Mouse (Mus musculus) heart, embryonic 11.5 days (tissue): Measurements from ENCODE around the gene Mov10. TPM values are rescaled to one million over a fixed set of nuclear protein-coding genes. Genes with fewer than 3 reads are reported as not detected.

Source experiments
- ATAC-seq: fragments of 200-750 bp; cut with Nextera tagmentation; replicated peaks from 2 replicates; pipeline ENCODE4 v1.8.0; 2017; ENCODE audit warnings: moderate library complexity; ENCODE audit not compliant: insufficient number of reproducible peaks, low FRiP score, low TSS enrichment
- H3K27ac ChIP-seq: fragments of 300-500 bp; sonication (generic); 2 replicates; pipeline ENCODE4 v1.5.1; 2014; ENCODE audit warnings: mild to moderate bottlenecking, low read depth, low read length
- H3K27me3 ChIP-seq: fragments of 300-500 bp; sonication (generic); 2 replicates; pipeline ENCODE4 v1.6.1; 2014; ENCODE audit warnings: mild to moderate bottlenecking, low read length, mixed read lengths; ENCODE audit not compliant: control insufficient read depth, insufficient read depth
- H3K36me3 ChIP-seq: fragments of 300-500 bp; sonication (generic); 2 replicates; pipeline ENCODE4 v1.6.1; 2014; ENCODE audit warnings: mild to moderate bottlenecking, low read length, moderate library complexity, mixed read lengths; ENCODE audit not compliant: control insufficient read depth, insufficient read depth
- H3K4me1 ChIP-seq: fragments of 300-500 bp; sonication (generic); 2 replicates; pipeline ENCODE4 v1.6.1; 2014; ENCODE audit warnings: low read length; ENCODE audit not compliant: control insufficient read depth, insufficient read depth
- H3K4me2 ChIP-seq: fragments of 300-500 bp; sonication (generic); 2 replicates; pipeline ENCODE4 v1.6.1; 2014; ENCODE audit warnings: mild to moderate bottlenecking, moderate library complexity
- H3K4me3 ChIP-seq: fragments of 300-500 bp; sonication (generic); 2 replicates; pipeline ENCODE4 v1.5.1; 2014; ENCODE audit warnings: low read depth, low read length
- H3K9ac ChIP-seq: fragments of 300-500 bp; sonication (generic); 2 replicates; pipeline ENCODE4 v1.6.1; 2014; ENCODE audit warnings: mild to moderate bottlenecking, low read depth, low read length, moderate library complexity
- H3K9me3 ChIP-seq: fragments of 300-500 bp; sonication (generic); replicated peaks from 2 replicates; pipeline ENCODE4 v1.6.1; 2016; ENCODE audit warnings: low read length; ENCODE audit not compliant: control insufficient read depth
- WGBS: fragments of 180-500 bp; shearing (Covaris S2); extraction: QIAGEN DNeasy Blood & Tissue Kit; methylation state at CpG from one replicate; pipeline ENCODE4 v1.1.7; 2014; ENCODE audit not compliant: insufficient replicate concordance; 5-methylcytosine and 5-hydroxymethylcytosine counted together
- polyA plus RNA-seq: library from polyadenylated mRNA; unstranded; fragments of >200 nt; fragmentation: Nextera tagmentation; extraction: Ambion mirVana; gene quantifications from 2 replicates; pipeline ENCODE4 v1.2.1, GENCODE M21; 2014

The Mov10 gene
- polyA plus RNA-seq, 1 experiment from 2014 or later: 41.2 TPM

GRCm38 (mm10) chr3:104790401-104790937 is 27.9 kb downstream of the Mov10 start:
- Histone ChIP-seq H3K4me3 (peak overlapping the region; percentile 71), H3K9me3 (no peaks in the 10 kb centered on the region), H3K36me3 (peaks cover 13% of the 10 kb centered on the region), H3K27ac (peak overlapping the region; percentile 90), H3K4me2 (peak overlapping the region; percentile 90), H3K9ac (peak overlapping the region; percentile 76), H3K27me3 (no peaks in the 10 kb centered on the region; the same call in 1 of the 2 replicates), H3K4me1 (peaks cover 50% of the 10 kb centered on the region)
- WGBS: 8% methylated on average over 6 of the region's 6 CpGs
- ATAC-seq: 0 out of 2 replicates have a peak, but pooled peaks have one; percentile 7

DNA sequence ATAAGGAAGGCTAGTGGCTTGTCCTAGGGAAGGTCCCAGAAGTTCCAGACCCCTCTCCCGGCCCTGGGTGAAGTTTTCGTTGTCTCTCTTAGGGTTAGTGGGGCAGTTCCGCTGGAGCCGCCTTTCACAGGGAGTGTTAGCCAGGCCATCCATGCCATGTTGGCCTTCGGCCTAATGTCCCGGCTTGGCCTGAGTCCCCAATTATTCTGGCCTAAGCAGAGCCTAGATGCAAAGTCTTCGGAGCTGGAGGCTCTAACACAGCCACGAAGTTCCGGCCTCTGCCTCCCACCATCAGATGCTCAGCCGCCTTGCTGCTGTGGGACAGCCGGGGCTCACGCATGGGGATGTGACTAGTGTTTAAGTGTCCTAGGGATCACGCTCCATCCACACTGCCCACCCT is 28.5 kb downstream of the Mov10 start:
- Histone ChIP-seq H3K36me3 (peaks cover 13% of the 10 kb centered on the region), H3K4me2 (peak overlapping the region; percentile 90), H3K9me3 (no peaks in the 10 kb centered on the region), H3K27ac (peak overlapping the region; percentile 90), H3K4me3 (peak overlapping the region; percentile 71), H3K9ac (peak overlapping the region; percentile 76), H3K27me3 (no peaks in the 10 kb centered on the region; the same call in 1 of the 2 replicates), H3K4me1 (peaks cover 44% of the 10 kb centered on the region)
- WGBS: 18% methylated on average over 13 of the region's 13 CpGs
- no peak for ATAC-seq

- Histone ChIP-seq H3K4me1 (peaks cover 41% of the 10 kb centered on the region), H3K36me3 (peaks cover 13% of the 10 kb centered on the region), H3K9ac (peak overlapping the region; percentile 76), H3K9me3 (no peaks in the 10 kb centered on the region), H3K27ac (peak overlapping the region; percentile 90), H3K4me3 (peak overlapping the region; percentile 71), H3K4me2 (peak overlapping the region; percentile 90), H3K27me3 (no peaks in the 10 kb centered on the region; the same call in 1 of the 2 replicates)
- 0% methylated on average over 10 of the region's 10 CpGs for WGBS
- no peak for ATAC-seq
Measured at GRCm38 (mm10) chr3:104789312-104789605, 29.1 kb downstream of the Mov10 start.

DNA sequence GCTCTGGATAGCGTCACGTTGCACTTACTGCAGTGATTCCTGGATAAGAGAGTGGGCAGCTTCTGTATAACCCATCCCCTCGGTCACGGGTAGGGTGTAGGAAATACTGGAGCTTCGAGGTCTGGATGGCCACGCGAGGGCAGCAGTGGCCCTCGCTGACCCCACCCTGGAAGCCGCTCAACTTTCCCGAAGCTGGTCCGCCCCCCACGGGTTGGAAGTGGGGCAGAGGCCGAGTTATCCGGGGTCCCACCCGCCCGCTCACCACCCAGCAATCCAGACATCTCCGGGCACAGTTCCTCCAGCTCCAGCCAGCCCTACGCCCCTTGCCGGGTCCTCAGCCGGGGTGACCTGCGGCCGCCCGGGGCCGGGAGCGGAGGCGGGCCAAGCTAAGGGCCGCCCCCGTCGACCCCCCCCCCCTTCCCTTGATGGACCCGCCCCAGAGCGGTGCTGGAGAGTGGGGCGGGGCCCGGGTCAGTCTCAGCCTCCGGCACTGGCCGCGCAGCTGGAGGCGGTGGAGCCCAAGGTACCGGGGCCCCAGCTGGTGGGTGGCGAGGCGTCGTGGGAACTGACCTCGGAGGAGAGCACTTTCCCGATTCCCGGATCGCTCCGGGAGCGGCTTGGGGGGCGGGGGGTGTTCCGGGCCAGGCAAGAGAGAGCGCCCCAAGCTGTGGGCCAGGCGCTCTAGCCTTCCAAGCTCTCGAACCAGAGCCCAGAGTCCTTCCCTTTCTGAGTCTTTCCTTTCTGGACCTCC is 29.6 kb downstream of the Mov10 start:
- under 1% methylated on average over 49 of the region's 52 CpGs for WGBS

DNA sequence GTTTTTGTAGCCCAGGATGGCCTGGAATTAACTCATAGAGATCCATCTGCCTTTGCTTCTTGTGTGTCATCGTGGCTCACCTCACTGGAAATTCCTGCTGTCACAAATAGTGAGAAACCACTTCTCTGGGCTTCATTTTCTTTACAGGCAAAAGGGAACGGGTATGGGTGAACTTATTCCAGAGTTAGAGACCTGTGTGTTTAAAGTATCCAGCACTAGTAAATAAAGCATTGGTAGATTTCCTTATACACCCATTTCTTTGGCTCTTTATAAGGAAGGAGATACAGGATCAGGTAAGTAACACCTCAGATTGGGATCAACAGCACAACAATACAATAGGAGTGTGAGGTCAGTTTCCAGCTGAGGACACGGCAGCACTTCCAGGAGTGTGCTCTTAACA is 30.3 kb downstream of the Mov10 start, which contains the start of gene Rhoc:
Rhoc (plus strand) TSS at position 301 of the 400 bp plus-strand sequence.
- H3K27me3 ChIP-seq: peaks cover 3% of the 10 kb centered on the region
- H3K9ac ChIP-seq: peak within 1 kb of the TSS; percentile 76
- H3K4me2 ChIP-seq: peak within 1 kb of the TSS; percentile 90
- peak within 1 kb of the TSS; percentile 90 for H3K27ac ChIP-seq
- peaks cover 12% of the 10 kb centered on the region for H3K36me3 ChIP-seq
- WGBS: 19% methylated on average over 3 of the region's 3 CpGs
- no peaks in the 10 kb centered on the region for H3K9me3 ChIP-seq
- H3K4me3 ChIP-seq: peak within 1 kb of the TSS; percentile 71
- peaks cover 29% of the 10 kb centered on the region for H3K4me1 ChIP-seq
- ATAC-seq: peak; percentile 0; the same call in 1 of the 2 replicates

More for the DNA sequence above, 29.6 kb downstream of the Mov10 start:
- peak; percentile 90 for ATAC-seq
- Histone ChIP-seq H3K4me3 (peak overlapping the region; percentile 71), H3K27ac (peak overlapping the region; percentile 90), H3K9ac (peak overlapping the region; percentile 76), H3K36me3 (peaks cover 13% of the 10 kb centered on the region), H3K27me3 (no peaks in the 10 kb centered on the region; the same call in none of the 2 replicates), H3K9me3 (no peaks in the 10 kb centered on the region), H3K4me1 (peaks cover 36% of the 10 kb centered on the region), H3K4me2 (peak overlapping the region; percentile 90)

DNA sequence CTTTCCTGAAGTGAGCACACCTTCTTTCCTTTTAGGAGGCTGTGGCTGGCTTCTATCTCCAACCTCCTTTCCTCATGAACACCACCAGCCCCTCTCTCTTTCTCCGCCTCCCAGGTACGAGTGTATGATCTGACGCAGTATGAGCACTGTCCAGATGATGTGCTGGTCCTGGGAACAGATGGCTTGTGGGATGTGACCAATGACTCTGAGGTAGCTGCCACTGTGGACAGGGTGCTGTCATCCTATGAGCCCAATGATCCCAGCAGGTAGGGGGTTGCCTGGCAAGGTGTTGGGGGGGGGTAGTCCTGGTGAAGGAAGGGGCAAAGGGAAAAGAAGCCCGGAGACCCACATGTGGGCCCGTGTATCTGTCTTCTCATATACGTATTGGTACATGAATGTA is 33.1 kb downstream of the Mov10 start:
- Histone ChIP-seq H3K9me3 (no peaks in the 10 kb centered on the region), H3K27me3 (peaks cover 11% of the 10 kb centered on the region), H3K27ac (no peak overlapping the region), H3K9ac (no peak overlapping the region), H3K36me3 (no peaks in the 10 kb centered on the region), H3K4me2 (no peak overlapping the region), H3K4me1 (peaks cover 24% of the 10 kb centered on the region), H3K4me3 (no peak overlapping the region)
- no peak for ATAC-seq
- 85% methylated on average over 6 of the region's 6 CpGs for WGBS

GRCm38 (mm10) chr3:104783971-104784500 is 34.3 kb downstream of the Mov10 start:
- no peaks in the 10 kb centered on the region for H3K9me3 ChIP-seq
- no peak overlapping the region for H3K4me3 ChIP-seq
- H3K4me2 ChIP-seq: 0 out of 2 replicates have a peak overlapping the region, but pooled peaks have one; percentile 5
- 0 out of 2 replicates have a peak overlapping the region, but pooled peaks have one; percentile 11 for H3K9ac ChIP-seq
- H3K27ac ChIP-seq: no peak overlapping the region
- H3K4me1 ChIP-seq: peaks cover 20% of the 10 kb centered on the region
- peaks cover 18% of the 10 kb centered on the region for H3K27me3 ChIP-seq
- no peak for ATAC-seq
- H3K36me3 ChIP-seq: no peaks in the 10 kb centered on the region
- WGBS: 29% methylated on average over 14 of the region's 14 CpGs

DNA sequence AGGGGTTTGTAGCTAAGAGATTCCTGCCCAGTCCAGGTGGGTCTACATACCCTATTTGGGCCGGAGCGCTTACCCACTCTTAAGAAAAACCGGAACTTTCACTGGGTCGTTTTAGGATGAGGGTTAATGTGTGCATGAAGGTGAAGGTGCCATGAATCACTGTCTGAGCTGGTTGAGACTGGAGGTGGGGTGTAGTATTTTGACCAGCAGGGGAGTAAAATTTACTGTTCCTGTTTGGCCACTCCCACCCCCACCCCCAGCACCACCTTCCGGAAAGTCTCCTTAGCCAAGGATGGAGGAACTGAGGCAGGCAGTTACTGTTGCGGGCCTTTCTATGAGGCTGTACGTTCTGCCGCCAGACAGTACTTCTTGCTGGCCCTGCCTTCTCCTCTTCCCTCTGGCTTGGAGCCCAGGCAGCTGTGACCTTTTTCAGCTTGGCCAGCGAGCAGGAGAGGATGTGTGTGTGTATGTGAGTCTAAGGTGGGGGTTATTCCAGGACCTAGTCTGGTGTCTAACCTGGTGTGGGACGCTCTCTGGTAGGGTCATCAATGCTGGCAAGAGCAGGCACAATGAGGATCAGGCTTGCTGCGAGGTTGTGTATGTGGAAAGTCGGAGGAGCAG is 36.2 kb downstream of the Mov10 start:
- WGBS: 17% methylated on average over 12 of the region's 12 CpGs
- H3K27ac ChIP-seq: peak overlapping the region; percentile 76; the same call in 1 of the 2 replicates
- peak overlapping the region; percentile 72 for H3K4me3 ChIP-seq
- H3K4me2 ChIP-seq: peak overlapping the region; percentile 100
- H3K36me3 ChIP-seq: no peaks in the 10 kb centered on the region
- peaks cover 20% of the 10 kb centered on the region for H3K4me1 ChIP-seq
- H3K9ac ChIP-seq: peak overlapping the region; percentile 80
- peaks cover 32% of the 10 kb centered on the region for H3K27me3 ChIP-seq
- no peak for ATAC-seq
- no peaks in the 10 kb centered on the region for H3K9me3 ChIP-seq
